Mouse (Mus musculus): ENCODE results near the gene Igf1r. TPM values are rescaled to one million over a fixed set of nuclear protein-coding genes. Genes with fewer than 3 reads are reported as not detected.

Gene Igf1r
- polyA plus RNA-seq, 1 experiment from 2014 or later: 24.9 TPM

- no peaks in the 10 kb centered on the region for H3K27me3 ChIP-seq (ENCODE audit: insufficient read depth, poor library complexity, severe bottlenecking)
- WGBS: 32% methylated on average over 7 of the region's 7 CpGs
- no peak for DNase-seq (ENCODE audit: low spot score)
- no peak overlapping the region for H3K27ac ChIP-seq
- H3K9me3 ChIP-seq: no peaks in the 10 kb centered on the region
- peaks cover 78% of the 10 kb centered on the region for H3K4me1 ChIP-seq
- H3K4me3 ChIP-seq: no peak overlapping the region
- H3K36me3 ChIP-seq: 0 out of 2 replicates have a peak, but pooled peaks cover 3% of the 10 kb centered on the region
Observed at GRCm38 (mm10) chr7:67994346-67994858, 41.8 kb downstream of the Igf1r start.

- no peaks in the 10 kb centered on the region for H3K36me3 ChIP-seq
- WGBS: 60% methylated on average over 8 of the region's 8 CpGs
- DNase-seq (ENCODE audit: low spot score): no peak
- H3K4me3 ChIP-seq: no peak overlapping the region
- no peaks in the 10 kb centered on the region for H3K9me3 ChIP-seq
- no peaks in the 10 kb centered on the region for H3K27me3 ChIP-seq (ENCODE audit: insufficient read depth, poor library complexity, severe bottlenecking)
- H3K27ac ChIP-seq: no peak overlapping the region
- H3K4me1 ChIP-seq: peaks cover 74% of the 10 kb centered on the region
Observed at GRCm38 (mm10) chr7:67995276-67995675, 42.6 kb downstream of the Igf1r start.

DNA sequence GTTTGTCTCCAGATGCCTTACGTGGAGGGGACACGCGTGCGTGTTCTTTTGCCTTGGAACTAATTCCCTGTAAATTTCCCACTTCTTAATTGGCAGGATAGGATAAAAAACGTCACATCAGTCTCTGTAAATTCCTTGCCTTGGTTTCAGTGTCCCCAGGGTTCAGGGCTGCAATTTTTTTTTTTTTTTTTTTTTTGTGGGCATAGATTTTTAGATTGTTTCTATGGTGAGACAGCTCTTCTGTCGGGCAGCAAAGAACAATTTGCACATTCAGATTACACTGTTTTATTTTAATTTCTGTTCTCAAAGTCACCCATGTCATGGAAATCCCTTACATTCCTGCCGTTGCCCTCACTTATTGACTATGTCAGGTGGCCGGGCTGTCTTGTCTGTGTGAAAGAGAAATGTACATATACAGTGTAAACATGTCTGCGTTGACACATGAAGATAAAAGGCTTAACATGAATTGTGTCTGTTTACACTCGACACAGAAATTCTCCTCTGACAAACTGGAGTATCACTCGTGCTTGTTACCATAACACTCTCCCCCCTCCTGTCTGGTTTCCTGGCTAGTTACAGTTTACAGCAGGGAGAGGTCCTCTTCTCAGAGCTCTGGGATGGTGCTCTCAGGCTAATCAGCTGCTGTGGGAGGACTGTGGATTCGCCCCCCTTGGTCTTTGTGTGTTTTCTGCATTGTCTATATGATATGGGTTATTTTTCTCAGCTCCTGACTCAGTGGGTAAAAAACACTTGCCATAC, 43.8 kb downstream of the Igf1r start:
- Histone ChIP-seq H3K9me3 (no peaks in the 10 kb centered on the region), H3K4me1 (peaks cover 76% of the 10 kb centered on the region), H3K27me3 (ENCODE audit: insufficient read depth, poor library complexity, severe bottlenecking) (no peaks in the 10 kb centered on the region), H3K27ac (0 out of 2 replicates have a peak overlapping the region, but pooled peaks have one; percentile 7), H3K4me3 (no peak overlapping the region), H3K36me3 (peaks cover 7% of the 10 kb centered on the region; the same call in 1 of the 2 replicates)
- no peak for DNase-seq (ENCODE audit: low spot score)
- 52% methylated on average over 12 of the region's 12 CpGs for WGBS

GRCm38 (mm10) chr7:68001269-68001668, 48.6 kb downstream of the Igf1r start:
- H3K4me3 ChIP-seq: no peak overlapping the region
- H3K27ac ChIP-seq: no peak overlapping the region
- no peaks in the 10 kb centered on the region for H3K9me3 ChIP-seq
- 79% methylated on average over 5 of the region's 5 CpGs for WGBS
- H3K36me3 ChIP-seq: peaks cover 24% of the 10 kb centered on the region
- DNase-seq (ENCODE audit: low spot score): no peak
- H3K4me1 ChIP-seq: peaks cover 38% of the 10 kb centered on the region
- no peaks in the 10 kb centered on the region for H3K27me3 ChIP-seq (ENCODE audit: insufficient read depth, poor library complexity, severe bottlenecking)

GRCm38 (mm10) chr7:68006074-68006473, 53.4 kb downstream of the Igf1r start:
- no peak for DNase-seq (ENCODE audit: low spot score)
- peaks cover 37% of the 10 kb centered on the region for H3K36me3 ChIP-seq
- H3K9me3 ChIP-seq: no peaks in the 10 kb centered on the region
- peaks cover 43% of the 10 kb centered on the region for H3K4me1 ChIP-seq
- no peaks in the 10 kb centered on the region for H3K27me3 ChIP-seq (ENCODE audit: insufficient read depth, poor library complexity, severe bottlenecking)
- H3K4me3 ChIP-seq: no peak overlapping the region
- peak overlapping the region; percentile 49; the same call in 1 of the 2 replicates for H3K27ac ChIP-seq
- 65% methylated on average over 7 of the region's 7 CpGs for WGBS

GRCm38 (mm10) chr7:68006496-68006895, 53.9 kb downstream of the Igf1r start:
- peak overlapping the region; percentile 49; the same call in 1 of the 2 replicates for H3K27ac ChIP-seq
- H3K36me3 ChIP-seq: peaks cover 37% of the 10 kb centered on the region
- 73% methylated on average over 6 of the region's 6 CpGs for WGBS
- no peak overlapping the region for H3K4me3 ChIP-seq
- no peaks in the 10 kb centered on the region for H3K27me3 ChIP-seq (ENCODE audit: insufficient read depth, poor library complexity, severe bottlenecking)
- peaks cover 44% of the 10 kb centered on the region for H3K4me1 ChIP-seq
- no peaks in the 10 kb centered on the region for H3K9me3 ChIP-seq
- no peak for DNase-seq (ENCODE audit: low spot score)

- no peaks in the 10 kb centered on the region for H3K27me3 ChIP-seq (ENCODE audit: insufficient read depth, poor library complexity, severe bottlenecking)
- no peak overlapping the region for H3K4me3 ChIP-seq
- H3K27ac ChIP-seq: peak overlapping the region; percentile 88
- peaks cover 33% of the 10 kb centered on the region for H3K36me3 ChIP-seq
- WGBS: 54% methylated on average over 8 of the region's 8 CpGs
- no peaks in the 10 kb centered on the region for H3K9me3 ChIP-seq
- peaks cover 72% of the 10 kb centered on the region for H3K4me1 ChIP-seq
- DNase-seq (ENCODE audit: low spot score): no peak
Observed at GRCm38 (mm10) chr7:68009635-68010034, 57.0 kb downstream of the Igf1r start.

- H3K4me3 ChIP-seq: no peak overlapping the region
- DNase-seq (ENCODE audit: low spot score): peak; percentile 86
- H3K36me3 ChIP-seq: peaks cover 34% of the 10 kb centered on the region
- WGBS: 41% methylated on average over 7 of the region's 7 CpGs
- no peaks in the 10 kb centered on the region for H3K27me3 ChIP-seq (ENCODE audit: insufficient read depth, poor library complexity, severe bottlenecking)
- H3K9me3 ChIP-seq: no peaks in the 10 kb centered on the region
- H3K4me1 ChIP-seq: peaks cover 72% of the 10 kb centered on the region
- peak overlapping the region; percentile 88 for H3K27ac ChIP-seq
Observed at GRCm38 (mm10) chr7:68010168-68010567, 57.5 kb downstream of the Igf1r start.

- no peak overlapping the region for H3K4me3 ChIP-seq
- H3K4me1 ChIP-seq: peaks cover 76% of the 10 kb centered on the region
- H3K36me3 ChIP-seq: peaks cover 40% of the 10 kb centered on the region
- H3K27ac ChIP-seq: peak overlapping the region; percentile 88
- no peaks in the 10 kb centered on the region for H3K27me3 ChIP-seq (ENCODE audit: insufficient read depth, poor library complexity, severe bottlenecking)
- H3K9me3 ChIP-seq: no peaks in the 10 kb centered on the region
- whole genome bisulfite sequencing: 37% methylated on average over 3 of the region's 3 CpGs
- no peak for DNase-seq (ENCODE audit: low spot score)
Observed at GRCm38 (mm10) chr7:68010802-68011201, 58.2 kb downstream of the Igf1r start.

GRCm38 (mm10) chr7:68011385-68012122, 58.9 kb downstream of the Igf1r start:
- H3K4me1 ChIP-seq: peaks cover 69% of the 10 kb centered on the region
- no peaks in the 10 kb centered on the region for H3K27me3 ChIP-seq (ENCODE audit: insufficient read depth, poor library complexity, severe bottlenecking)
- 60% methylated on average over 13 of the region's 13 CpGs for WGBS
- no peak overlapping the region for H3K4me3 ChIP-seq
- peaks cover 45% of the 10 kb centered on the region for H3K36me3 ChIP-seq
- no peaks in the 10 kb centered on the region for H3K9me3 ChIP-seq
- H3K27ac ChIP-seq: peak overlapping the region; percentile 88; the same call in 1 of the 2 replicates
- no peak for DNase-seq (ENCODE audit: low spot score)

GRCm38 (mm10) chr7:68012123-68012474, 59.5 kb downstream of the Igf1r start:
- Histone ChIP-seq H3K4me3 (no peak overlapping the region), H3K27ac (peak overlapping the region; percentile 79), H3K4me1 (peaks cover 69% of the 10 kb centered on the region), H3K9me3 (no peaks in the 10 kb centered on the region), H3K36me3 (peaks cover 45% of the 10 kb centered on the region), H3K27me3 (ENCODE audit: insufficient read depth, poor library complexity, severe bottlenecking) (no peaks in the 10 kb centered on the region)
- no peak for DNase-seq (ENCODE audit: low spot score)
- WGBS: 23% methylated on average over 6 of the region's 6 CpGs

DNA sequence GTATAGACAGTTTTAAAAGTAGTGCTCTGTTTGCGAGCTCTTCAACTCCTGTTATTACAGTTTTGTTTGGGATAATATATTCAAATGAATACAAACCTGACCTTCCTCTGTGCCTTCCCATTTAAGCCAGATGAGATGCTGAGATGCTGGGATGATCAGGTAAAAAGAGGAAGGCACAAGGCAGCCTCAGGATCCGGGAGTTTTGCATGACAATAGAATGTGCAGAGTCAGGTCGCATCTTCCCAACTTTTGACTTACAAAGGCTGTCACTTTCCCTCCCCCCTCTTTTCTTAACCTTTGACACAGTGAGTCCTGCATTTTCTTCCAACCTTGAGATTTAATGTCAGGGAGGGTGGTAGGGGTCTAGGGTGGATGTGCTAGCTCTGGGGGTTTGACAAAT, 61.9 kb downstream of the Igf1r start:
- Histone ChIP-seq H3K4me1 (peaks cover 83% of the 10 kb centered on the region), H3K27me3 (ENCODE audit: insufficient read depth, poor library complexity, severe bottlenecking) (no peaks in the 10 kb centered on the region), H3K9me3 (no peaks in the 10 kb centered on the region), H3K36me3 (peaks cover 31% of the 10 kb centered on the region), H3K4me3 (no peak overlapping the region), H3K27ac (no peak overlapping the region)
- 92% methylated on average over 3 of the region's 3 CpGs for WGBS
- DNase-seq (ENCODE audit: low spot score): no peak

- WGBS: 70% methylated on average over 3 of the region's 3 CpGs
- Histone ChIP-seq H3K36me3 (peaks cover 25% of the 10 kb centered on the region), H3K9me3 (no peaks in the 10 kb centered on the region), H3K4me3 (no peak overlapping the region), H3K27me3 (ENCODE audit: insufficient read depth, poor library complexity, severe bottlenecking) (no peaks in the 10 kb centered on the region), H3K27ac (0 out of 2 replicates have a peak overlapping the region, but pooled peaks have one; percentile 6), H3K4me1 (peaks cover 83% of the 10 kb centered on the region)
- DNase-seq (ENCODE audit: low spot score): no peak
Observed at GRCm38 (mm10) chr7:68015404-68015803, 62.8 kb downstream of the Igf1r start.
